Mouse (Mus musculus) intestine, embryonic 14.5 days (tissue): ENCODE data around the gene Glt1d1. TPM values are rescaled to one million over a fixed set of nuclear protein-coding genes. Genes with fewer than 3 reads are reported as not detected.

Experiments used
- ATAC-seq: fragments of 200-750 bp; cut with Nextera tagmentation; replicated peaks from 2 replicates; pipeline ENCODE4 v1.8.0; 2017; ENCODE audit warnings: low read depth, moderate number of reproducible peaks, moderate TSS enrichment, moderate library complexity; ENCODE audit not compliant: low FRiP score, low TSS enrichment
- DNase-seq: peaks from one replicate; pipeline ENCODE4 v3.0.0-alpha.2; 2018; ENCODE audit warnings: low spot score
- H3K27ac ChIP-seq: fragments of 300-500 bp; sonication (generic); 2 replicates; pipeline ENCODE4 v1.5.1; 2014; ENCODE audit warnings: low read depth, mild to moderate bottlenecking, control low read depth
- H3K27me3 ChIP-seq: fragments of 300-500 bp; sonication (generic); replicated peaks from 2 replicates; pipeline ENCODE4 v1.6.1; 2014; ENCODE audit warnings: low read length, control low read depth; ENCODE audit not compliant: control insufficient read depth, insufficient read depth
- H3K36me3 ChIP-seq: fragments of 300-500 bp; sonication (generic); 2 replicates; pipeline ENCODE4 v1.6.1; 2014; ENCODE audit warnings: low read length, control low read depth; ENCODE audit not compliant: control insufficient read depth, insufficient read depth
- H3K4me1 ChIP-seq: fragments of 300-500 bp; sonication (generic); replicated peaks from 2 replicates; pipeline ENCODE4 v1.6.1; 2014; ENCODE audit warnings: low read length, control low read depth, mixed read lengths; ENCODE audit not compliant: control insufficient read depth, insufficient read depth
- H3K4me2 ChIP-seq: fragments of 300-500 bp; sonication (generic); 2 replicates; pipeline ENCODE4 v1.6.1; 2014; ENCODE audit warnings: low read length
- H3K4me3 ChIP-seq: fragments of 300-500 bp; sonication (generic); 2 replicates; pipeline ENCODE4 v1.5.1; 2014; ENCODE audit warnings: low read depth, low read length, control low read depth, mixed read lengths
- H3K9ac ChIP-seq: fragments of 300-500 bp; sonication (generic); 2 replicates; pipeline ENCODE4 v1.6.1; 2014; ENCODE audit warnings: mild to moderate bottlenecking, low read length
- H3K9me3 ChIP-seq: fragments of 300-500 bp; sonication (generic); 2 replicates; pipeline ENCODE4 v1.6.1; 2016; ENCODE audit warnings: low read length, control low read depth; ENCODE audit not compliant: control insufficient read depth
- WGBS: fragments of 180-500 bp; shearing (Covaris S2); extraction: QIAGEN DNeasy Blood & Tissue Kit; methylation state at CpG from one replicate; pipeline ENCODE4 v1.1.7; 2014; 5-methylcytosine and 5-hydroxymethylcytosine counted together
- polyA plus RNA-seq: library from polyadenylated mRNA; unstranded; fragments of >200 nt; fragmentation: Nextera tagmentation; extraction: Ambion mirVana; gene quantifications from 2 replicates; pipeline ENCODE4 v1.2.1, GENCODE M21; 2014

Gene Glt1d1
- polyA plus RNA-seq, 1 experiment from 2014 or later, result 0.49 TPM

GRCm38 (mm10) chr5:127607507-127607906, 24.6 kb upstream of the Glt1d1 start:
- Histone ChIP-seq H3K9ac (no peak overlapping the region), H3K4me2 (no peak overlapping the region), H3K9me3 (no peaks in the 10 kb centered on the region), H3K36me3 (peaks cover 51% of the 10 kb centered on the region), H3K4me1 (no peaks in the 10 kb centered on the region; the same call in 1 of the 2 replicates), H3K27ac (no peak overlapping the region), H3K4me3 (no peak overlapping the region), H3K27me3 (no peaks in the 10 kb centered on the region)
- 92% methylated on average over 2 of the region's 2 CpGs for WGBS
- ATAC-seq (no peak), DNase-seq (no peak)

- H3K27me3 ChIP-seq, result no peaks in the 10 kb centered on the region
- ATAC-seq (no peak), DNase-seq (no peak)
- no peak overlapping the region for H3K27ac ChIP-seq
- no peaks in the 10 kb centered on the region; the same call in 1 of the 2 replicates for H3K4me1 ChIP-seq
- no peaks in the 10 kb centered on the region for H3K9me3 ChIP-seq
- H3K4me3 ChIP-seq, result no peak overlapping the region
- H3K36me3 ChIP-seq, result peaks cover 34% of the 10 kb centered on the region
- no peak overlapping the region for H3K4me2 ChIP-seq
- no peak overlapping the region for H3K9ac ChIP-seq
- 85% methylated on average over 7 of the region's 7 CpGs for WGBS
Observed at GRCm38 (mm10) chr5:127609191-127609714, 22.8 kb upstream of the Glt1d1 start.

GRCm38 (mm10) chr5:127610787-127611509, 21.1 kb upstream of the Glt1d1 start:
- no peak overlapping the region for H3K4me3 ChIP-seq
- WGBS, result 78% methylated on average over 6 of the region's 6 CpGs
- peaks cover 23% of the 10 kb centered on the region for H3K36me3 ChIP-seq
- H3K27me3 ChIP-seq, result no peaks in the 10 kb centered on the region
- H3K4me1 ChIP-seq, result peaks cover 12% of the 10 kb centered on the region
- DNase-seq (no peak), ATAC-seq (no peak)
- H3K27ac ChIP-seq, result no peak overlapping the region
- no peaks in the 10 kb centered on the region for H3K9me3 ChIP-seq
- H3K9ac ChIP-seq, result no peak overlapping the region
- no peak overlapping the region for H3K4me2 ChIP-seq

GRCm38 (mm10) chr5:127611881-127612280, 20.2 kb upstream of the Glt1d1 start:
- no peak for ATAC-seq

GRCm38 (mm10) chr5:127612397-127612796, 19.7 kb upstream of the Glt1d1 start:
- Histone ChIP-seq H3K9ac (no peak overlapping the region), H3K27ac (no peak overlapping the region), H3K27me3 (no peaks in the 10 kb centered on the region), H3K9me3 (no peaks in the 10 kb centered on the region), H3K4me3 (no peak overlapping the region), H3K36me3 (peaks cover 13% of the 10 kb centered on the region), H3K4me1 (peaks cover 16% of the 10 kb centered on the region), H3K4me2 (no peak overlapping the region)
- no peak for DNase-seq
- no peak for ATAC-seq
- WGBS, result 97% methylated on average over 6 of the region's 6 CpGs

More at GRCm38 (mm10) chr5:127611881-127612280, 20.2 kb upstream of the Glt1d1 start:
- no peaks in the 10 kb centered on the region for H3K27me3 ChIP-seq
- peaks cover 18% of the 10 kb centered on the region for H3K36me3 ChIP-seq
- 81% methylated on average over 1 of the region's 1 CpGs for WGBS
- no peak overlapping the region for H3K4me3 ChIP-seq
- no peak overlapping the region for H3K27ac ChIP-seq
- no peak overlapping the region for H3K9ac ChIP-seq
- H3K9me3 ChIP-seq, result no peaks in the 10 kb centered on the region
- no peak overlapping the region for H3K4me2 ChIP-seq
- DNase-seq, result no peak
- peaks cover 16% of the 10 kb centered on the region for H3K4me1 ChIP-seq

GRCm38 (mm10) chr5:127615459-127615858, 16.6 kb upstream of the Glt1d1 start:
- Histone ChIP-seq H3K36me3 (no peaks in the 10 kb centered on the region), H3K9me3 (no peaks in the 10 kb centered on the region), H3K27ac (no peak overlapping the region), H3K4me3 (peak overlapping the region; percentile 88; the same call in 1 of the 2 replicates), H3K4me2 (peak overlapping the region; percentile 98), H3K27me3 (no peaks in the 10 kb centered on the region), H3K9ac (no peak overlapping the region; the same call in 1 of the 2 replicates), H3K4me1 (peaks cover 16% of the 10 kb centered on the region)
- ATAC-seq (no peak), DNase-seq (no peak)
- WGBS, result 84% methylated on average over 3 of the region's 3 CpGs

GRCm38 (mm10) chr5:127616151-127616550, 15.9 kb upstream of the Glt1d1 start:
- 18% methylated on average over 5 of the region's 5 CpGs for WGBS
- Histone ChIP-seq H3K27ac (no peak overlapping the region), H3K4me3 (peak overlapping the region; percentile 88), H3K4me2 (peak overlapping the region; percentile 98), H3K4me1 (peaks cover 16% of the 10 kb centered on the region), H3K9ac (peak overlapping the region; percentile 95), H3K9me3 (no peaks in the 10 kb centered on the region), H3K27me3 (no peaks in the 10 kb centered on the region), H3K36me3 (no peaks in the 10 kb centered on the region)
- DNase-seq (no peak), ATAC-seq (no peak; the same call in 1 of the 2 replicates)

GRCm38 (mm10) chr5:127616884-127617635, 15.0 kb upstream of the Glt1d1 start:
- under 1% methylated on average over 84 of the region's 91 CpGs for WGBS
- Histone ChIP-seq H3K9me3 (no peaks in the 10 kb centered on the region), H3K4me2 (peak overlapping the region; percentile 98), H3K4me3 (peak overlapping the region; percentile 88), H3K27ac (peak overlapping the region; percentile 78), H3K27me3 (no peaks in the 10 kb centered on the region), H3K36me3 (no peaks in the 10 kb centered on the region), H3K4me1 (peaks cover 16% of the 10 kb centered on the region), H3K9ac (peak overlapping the region; percentile 95)
- DNase-seq (peak; percentile 97), ATAC-seq (peak; percentile 95)
